Mouse (Mus musculus): ENCODE measurements around the gene Usp20.

Usp20 gene

DNA sequence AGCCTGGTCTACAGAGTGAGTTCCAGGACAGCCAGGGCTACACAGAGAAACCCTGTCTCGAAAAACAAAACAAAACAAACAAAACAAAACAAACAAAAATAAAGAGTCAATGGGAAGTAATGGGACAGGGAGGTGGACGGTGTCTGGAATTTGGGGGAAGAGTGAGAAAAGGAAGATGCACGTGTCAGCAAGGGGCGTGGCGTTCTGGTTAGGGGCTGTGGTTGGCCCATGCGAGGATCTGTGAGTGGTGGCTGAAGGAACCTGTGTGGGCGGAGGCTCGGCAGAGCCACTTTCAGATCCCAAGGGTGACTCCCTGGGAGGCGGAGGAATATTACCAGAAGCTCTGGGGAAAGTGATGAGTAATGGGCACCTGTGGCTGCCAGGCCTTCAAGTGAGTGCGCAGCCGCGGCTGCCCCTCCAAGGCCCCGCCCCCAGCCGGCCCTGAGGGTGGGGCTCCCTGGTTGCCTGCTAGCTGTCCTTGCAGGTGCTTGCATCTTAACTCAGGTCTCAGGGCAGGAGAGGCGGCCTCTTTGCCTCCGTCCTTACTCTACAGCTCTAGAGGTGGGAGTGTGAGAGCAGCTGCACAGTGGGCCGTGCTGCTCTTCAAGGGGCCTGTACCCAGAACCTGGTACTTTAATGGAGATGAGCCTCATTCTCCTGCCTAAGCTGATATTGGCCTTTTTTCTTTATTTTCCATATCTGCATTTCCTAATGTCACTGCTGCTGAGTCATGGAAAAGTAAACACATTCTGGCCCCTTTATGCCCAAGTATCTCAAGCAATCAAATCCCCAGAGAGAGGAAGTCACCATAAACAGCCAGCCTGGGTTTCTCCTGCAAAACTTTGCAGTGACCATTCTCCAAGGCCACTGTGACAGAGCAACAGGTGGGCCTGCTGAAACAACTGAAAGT is 3.3 kb downstream of the Usp20 start:
- peak; percentile 63 for DNase-seq (ENCODE audit: low read depth, low spot score)

DNA sequence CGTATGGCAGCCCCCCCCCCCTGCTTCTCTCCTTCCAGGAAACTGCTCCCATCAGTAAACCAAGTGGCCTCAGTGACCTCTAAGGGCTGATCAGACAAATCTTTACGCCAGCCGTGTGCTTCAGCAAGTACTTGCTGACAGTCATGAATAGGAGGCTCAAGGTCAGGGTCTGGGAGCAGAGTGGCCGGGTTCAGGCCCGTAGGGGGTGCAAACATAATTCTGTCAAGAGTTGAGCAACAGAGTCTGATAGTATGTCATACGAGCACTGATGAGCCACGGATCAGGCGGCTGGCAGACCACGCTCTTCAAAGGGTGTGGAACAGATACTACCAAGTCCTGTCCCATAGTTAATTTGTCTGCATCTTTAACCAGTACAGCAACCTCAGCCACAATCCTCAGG is 8.1 kb downstream of the Usp20 start:
- no peak for DNase-seq (ENCODE audit: low read depth, low spot score)

DNA sequence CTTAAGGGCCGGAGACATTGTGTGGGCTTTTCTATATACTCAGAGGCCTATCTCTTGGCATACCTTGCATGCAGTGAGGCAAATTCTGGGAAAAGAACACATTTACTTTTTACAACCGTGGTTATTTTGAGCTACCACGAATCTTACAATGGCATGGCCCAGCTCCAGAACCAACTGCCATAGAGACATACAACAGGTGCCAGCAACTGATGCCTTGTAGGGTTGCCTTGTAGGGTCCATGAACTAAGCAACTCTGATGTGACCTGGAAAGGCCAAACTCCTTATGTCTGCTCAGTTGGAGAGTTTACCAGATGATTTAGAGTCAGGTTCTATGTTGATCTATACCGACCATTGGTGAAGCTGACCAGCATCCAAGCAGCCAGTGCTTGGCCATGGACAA is 12.8 kb downstream of the Usp20 start:
- DNase-seq (ENCODE audit: low read depth, low spot score) = no peak

DNA sequence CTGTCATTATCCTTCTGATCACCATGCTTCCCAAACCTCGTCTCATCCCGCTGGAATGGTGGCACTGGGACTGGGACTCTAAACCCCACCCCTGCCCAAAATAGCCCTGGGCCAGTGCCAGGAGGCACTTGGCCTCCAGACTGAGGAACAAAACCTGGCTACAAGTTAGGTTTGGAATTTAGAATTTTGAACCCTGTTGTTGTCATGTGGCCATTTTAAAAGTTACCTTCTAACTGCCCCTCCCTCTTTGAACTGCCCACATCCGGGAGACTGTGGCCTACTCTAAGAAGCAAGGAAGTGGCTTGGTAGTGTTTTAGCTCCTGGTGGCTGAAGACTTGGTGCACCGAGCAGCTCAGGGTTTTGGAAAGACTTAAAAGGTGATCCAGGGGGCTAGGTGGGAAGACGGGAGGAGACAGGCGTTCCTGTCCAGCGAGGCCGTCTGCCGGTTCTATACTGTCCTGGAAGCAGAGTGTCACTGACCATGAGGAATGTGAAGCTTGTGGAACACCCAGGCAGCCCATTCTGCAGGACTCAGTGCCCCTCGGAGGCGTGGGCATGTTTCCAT is 13.4 kb downstream of the Usp20 start:
- DNase-seq (ENCODE audit: low read depth, low spot score) = peak; percentile 55

DNA sequence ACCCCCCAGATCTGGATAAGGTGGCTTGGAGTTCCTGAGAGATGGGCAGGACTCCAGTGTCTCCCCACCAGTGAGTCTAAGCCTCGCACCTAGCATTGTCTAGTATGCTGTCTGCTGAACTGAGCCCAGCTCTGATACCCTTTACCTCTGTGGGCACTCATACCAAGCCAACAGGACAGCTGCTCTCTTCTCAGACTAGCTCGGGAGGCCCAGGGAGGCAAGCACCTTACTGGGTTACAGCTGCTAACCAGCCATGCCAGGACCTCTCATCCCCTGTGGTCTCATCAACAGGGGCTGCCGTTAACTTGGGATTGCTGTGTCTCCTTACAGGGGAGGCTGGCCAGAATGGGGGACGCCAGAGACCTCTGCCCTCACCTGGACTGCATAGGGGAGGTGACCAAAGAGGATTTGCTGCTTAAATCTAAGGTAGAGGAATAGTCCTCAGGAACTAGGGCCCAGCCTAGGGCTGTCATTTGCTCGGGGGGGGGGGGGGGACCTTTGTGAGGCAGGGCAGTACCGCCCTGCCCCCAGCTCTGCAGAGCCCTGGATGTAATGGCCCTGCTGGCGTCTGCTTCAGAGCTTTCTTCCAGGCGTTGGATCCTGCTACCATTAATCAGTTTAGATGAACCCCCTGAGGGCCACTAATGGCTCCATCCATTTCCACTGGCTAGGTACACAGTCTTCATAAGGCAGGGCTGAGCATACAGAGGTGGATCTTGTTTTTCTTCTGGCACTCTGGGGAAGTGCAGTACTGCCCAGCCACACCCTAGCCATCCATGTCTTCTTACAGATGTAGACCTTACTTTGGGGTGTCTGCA is 16.6 kb downstream of the Usp20 start:
- no peak for DNase-seq (ENCODE audit: low read depth, low spot score)

DNA sequence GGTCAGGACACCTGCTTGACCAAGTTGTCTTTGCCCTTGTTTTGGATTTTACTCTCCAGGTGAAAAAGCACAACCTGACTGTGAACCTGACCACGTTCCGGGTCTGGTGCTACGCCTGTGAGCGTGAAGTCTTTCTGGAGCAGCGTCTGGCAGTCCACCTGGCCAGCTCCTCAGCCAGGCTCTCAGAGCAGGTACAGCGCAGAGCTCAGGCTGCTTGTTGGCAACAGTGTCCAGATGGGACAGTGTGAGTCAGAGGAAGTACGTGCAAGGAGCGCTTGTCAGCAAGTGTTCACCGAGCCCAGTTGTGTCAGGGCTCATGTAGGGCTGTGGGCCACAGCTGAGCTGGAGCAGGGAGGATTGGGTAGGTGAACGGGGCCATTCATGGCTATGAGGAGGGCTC is 20.8 kb downstream of the Usp20 start:
- DNase-seq (ENCODE audit: low read depth, low spot score) = no peak

DNA sequence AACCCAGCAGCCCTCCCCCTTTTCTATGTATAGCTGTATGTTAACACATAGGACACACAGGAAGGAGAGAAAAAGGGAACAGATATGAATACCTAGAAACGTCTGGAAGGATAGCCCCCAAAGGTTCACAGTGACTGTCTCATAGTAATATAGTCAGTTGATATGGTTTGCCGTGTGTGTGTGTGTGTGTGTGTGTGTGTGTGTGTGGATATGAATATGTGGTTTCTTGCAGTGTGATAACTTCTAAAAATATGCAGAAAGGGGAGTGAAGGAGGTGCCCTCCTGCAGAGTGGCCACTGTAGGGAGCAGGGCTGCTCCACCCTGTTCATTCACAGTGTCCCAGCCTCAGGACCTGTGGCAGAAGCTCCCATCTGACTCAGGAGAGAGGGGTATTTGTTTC is 23.4 kb downstream of the Usp20 start:
- DNase-seq (ENCODE audit: low read depth, low spot score) = no peak

DNA sequence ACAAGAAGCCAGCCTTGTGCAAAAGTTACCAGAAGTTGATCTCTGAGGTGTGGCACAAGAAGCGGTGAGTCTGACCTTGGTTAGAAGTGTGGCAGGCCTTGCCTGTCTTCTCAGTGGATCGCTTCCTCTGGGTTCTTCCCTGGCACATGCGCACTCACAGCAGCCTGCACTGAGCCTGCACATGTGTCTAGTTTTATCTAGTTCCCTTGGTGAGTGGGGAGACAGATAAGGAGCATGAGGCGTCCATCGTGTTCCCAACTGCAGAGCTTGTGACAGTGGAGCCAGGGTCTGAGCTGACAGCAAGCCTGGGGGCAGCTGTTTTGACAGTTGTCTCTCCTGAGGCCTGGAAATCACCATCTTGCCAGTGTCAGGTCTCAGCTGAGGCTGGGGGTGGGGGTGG is 24.4 kb downstream of the Usp20 start:
- peak; percentile 21 for DNase-seq (ENCODE audit: low read depth, low spot score)

DNA sequence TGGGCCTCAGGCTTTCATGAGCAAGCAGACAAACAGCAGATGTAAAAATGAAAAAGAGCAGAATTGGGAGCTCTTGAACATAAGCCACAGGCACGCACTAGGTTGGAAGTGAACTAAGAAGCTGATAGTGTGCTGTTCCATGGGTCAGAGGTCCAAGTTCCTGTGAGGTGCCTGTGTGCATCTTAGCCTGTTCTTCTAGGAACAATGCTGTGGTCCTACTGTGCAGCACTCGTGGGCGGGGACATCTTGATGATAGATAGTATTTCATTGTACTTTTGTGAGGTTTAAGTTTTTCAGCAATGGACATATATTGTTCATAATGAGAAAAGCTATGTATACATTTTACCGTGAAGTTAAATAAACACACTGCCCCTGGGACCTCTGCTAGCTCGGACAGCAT is 25.1 kb downstream of the Usp20 start:
- no peak for DNase-seq (ENCODE audit: low read depth, low spot score)

DNA sequence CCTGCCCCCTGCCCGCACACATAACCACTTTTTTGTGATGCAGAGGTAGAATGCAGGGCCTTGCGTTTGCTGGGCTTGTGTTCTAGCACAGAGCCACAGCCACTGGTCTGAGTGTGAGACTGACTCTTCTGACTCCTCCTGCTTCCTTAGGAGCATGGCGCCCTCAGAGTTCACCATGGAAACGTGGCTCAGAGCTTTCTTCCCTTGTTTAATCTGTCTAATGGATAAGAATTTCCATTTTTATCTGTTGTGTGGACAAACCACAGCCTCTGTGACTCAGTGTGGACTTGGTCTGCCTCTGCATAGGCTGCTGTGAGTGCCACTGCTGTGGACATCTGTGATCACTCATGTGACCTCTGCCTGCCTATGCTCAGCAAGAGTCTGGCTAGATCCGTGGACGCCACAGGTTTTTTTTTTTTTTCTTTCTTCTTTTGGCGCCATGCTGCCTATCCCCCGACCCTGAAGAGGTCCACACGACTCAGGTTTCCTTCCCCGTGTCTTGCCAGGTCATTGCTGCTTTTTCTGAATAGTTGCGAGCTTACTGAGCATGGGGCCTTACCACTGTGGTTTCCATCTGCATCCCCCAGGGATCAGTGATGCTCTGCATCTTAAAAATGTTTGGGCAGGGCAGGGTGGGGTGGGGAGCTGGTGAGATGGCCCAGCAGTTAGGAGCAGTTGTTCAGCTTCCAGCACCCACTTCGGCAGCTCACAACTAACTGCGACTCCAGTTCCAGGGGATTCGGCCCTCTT is 31.5 kb downstream of the Usp20 start:
- no peak for DNase-seq (ENCODE audit: low read depth, low spot score)

DNA sequence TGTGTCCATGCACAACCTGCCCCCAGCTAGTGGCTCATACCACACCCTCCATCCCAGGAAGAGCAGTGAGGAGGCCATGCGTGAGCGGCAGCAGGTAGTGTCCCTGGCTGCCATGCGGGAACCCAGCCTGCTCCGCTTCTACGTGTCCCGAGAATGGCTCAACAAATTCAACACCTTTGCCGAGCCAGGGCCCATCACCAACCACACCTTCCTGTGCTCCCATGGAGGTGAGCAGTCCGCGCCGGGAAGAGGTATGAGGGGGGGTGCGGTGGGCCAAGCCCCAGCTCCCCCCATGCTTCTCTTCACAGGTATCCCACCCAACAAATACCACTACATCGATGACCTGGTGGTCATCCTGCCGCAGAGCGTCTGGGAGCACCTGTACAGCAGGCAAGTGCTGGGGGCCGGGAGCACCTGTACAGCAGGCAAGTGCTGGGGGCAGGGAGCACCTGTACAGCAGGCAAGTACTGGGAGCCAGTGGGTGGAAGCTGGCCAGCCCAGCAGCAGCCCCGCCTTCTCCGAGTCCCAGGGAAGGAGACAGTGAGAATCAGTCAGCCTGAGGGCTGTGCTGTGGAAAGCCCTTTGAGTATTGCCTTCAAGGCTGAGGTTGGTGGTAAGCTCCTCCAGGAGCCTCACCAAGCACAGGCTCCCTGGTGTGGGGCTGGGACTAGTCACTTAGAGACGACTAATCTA is 35.7 kb downstream of the Usp20 start:
- DNase-seq (ENCODE audit: low read depth, low spot score) = no peak

DNA sequence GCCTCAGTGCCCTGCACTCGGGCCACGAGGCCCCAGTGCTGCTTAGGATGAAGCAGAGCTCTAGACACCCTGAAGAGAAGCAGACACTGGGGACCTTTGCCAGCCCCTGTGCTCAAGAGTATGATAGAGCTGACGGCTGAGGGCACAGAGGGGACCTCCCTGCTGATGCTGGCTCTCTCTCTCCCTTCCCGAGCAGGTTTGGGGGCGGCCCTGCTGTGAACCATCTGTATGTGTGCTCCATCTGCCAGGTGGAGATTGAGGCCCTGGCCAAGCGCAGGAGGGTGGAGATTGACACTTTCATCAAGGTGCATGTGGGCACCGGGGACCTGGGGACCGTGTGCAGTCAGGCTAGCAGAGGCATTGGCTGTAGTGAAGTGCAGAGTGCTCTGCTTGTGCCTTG is 36.4 kb downstream of the Usp20 start:
- DNase-seq (ENCODE audit: low read depth, low spot score) = no peak

DNA sequence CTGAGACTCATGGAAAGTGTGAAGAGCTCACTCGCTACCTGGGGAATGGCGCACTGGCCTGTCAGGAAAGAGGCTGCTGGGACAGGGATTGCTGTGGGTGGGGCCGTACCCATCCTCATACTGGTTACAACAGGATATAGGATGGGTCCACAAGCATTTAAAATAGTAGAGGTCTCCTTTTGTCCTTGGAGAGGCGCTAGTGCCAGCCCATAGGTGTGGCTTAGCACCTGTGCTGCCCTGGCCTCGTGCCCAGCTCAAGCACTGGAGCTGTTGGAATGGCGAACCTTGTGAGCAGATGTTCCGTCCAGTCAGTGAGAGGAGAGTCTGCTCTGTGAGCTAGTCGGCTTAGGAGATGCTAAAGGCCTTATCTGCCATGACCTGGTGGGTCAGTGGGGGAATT is 36.9 kb downstream of the Usp20 start:
- no peak for DNase-seq (ENCODE audit: low read depth, low spot score)

DNA sequence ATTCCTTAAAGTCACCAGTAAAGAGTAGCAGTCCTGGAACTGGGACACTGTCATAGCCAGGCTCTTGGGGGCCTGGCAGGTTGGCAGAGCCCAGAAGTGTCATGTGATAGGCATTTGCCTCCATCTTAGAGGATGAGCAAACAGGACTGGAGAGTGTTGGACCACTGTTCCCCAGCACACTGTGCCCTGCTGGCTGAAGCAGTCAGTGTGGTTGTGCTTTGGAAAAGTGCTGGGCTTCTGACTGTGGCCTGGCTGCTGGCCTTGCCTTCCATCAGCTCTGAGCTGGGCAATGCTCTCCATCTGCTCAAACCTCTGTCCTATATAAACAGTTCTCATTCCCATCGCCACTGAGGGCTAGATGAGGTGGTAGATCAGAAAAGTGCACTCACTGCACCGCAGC is 38.1 kb downstream of the Usp20 start:
- no peak for DNase-seq (ENCODE audit: low read depth, low spot score)

DNA sequence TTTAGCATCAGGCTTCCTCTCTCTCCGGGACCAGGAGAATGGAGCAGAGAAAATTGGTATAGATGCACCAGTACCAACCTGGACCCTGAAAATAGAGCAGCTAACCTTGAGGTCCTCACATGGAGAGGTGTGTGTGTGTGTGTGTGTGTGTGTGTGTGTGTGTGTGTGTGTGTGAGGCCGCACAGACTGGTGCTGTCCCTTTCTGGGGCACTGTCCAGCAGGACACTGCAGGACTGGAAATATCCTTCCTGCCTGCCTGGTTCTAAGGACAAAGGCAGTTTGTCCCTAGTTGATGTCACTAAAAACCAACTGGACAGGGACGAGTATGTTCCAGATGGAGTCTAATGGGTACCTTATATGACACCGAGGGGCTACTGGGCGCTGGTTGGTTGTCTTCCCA is 41.9 kb downstream of the Usp20 start:
- DNase-seq (ENCODE audit: low read depth, low spot score) = no peak

DNA sequence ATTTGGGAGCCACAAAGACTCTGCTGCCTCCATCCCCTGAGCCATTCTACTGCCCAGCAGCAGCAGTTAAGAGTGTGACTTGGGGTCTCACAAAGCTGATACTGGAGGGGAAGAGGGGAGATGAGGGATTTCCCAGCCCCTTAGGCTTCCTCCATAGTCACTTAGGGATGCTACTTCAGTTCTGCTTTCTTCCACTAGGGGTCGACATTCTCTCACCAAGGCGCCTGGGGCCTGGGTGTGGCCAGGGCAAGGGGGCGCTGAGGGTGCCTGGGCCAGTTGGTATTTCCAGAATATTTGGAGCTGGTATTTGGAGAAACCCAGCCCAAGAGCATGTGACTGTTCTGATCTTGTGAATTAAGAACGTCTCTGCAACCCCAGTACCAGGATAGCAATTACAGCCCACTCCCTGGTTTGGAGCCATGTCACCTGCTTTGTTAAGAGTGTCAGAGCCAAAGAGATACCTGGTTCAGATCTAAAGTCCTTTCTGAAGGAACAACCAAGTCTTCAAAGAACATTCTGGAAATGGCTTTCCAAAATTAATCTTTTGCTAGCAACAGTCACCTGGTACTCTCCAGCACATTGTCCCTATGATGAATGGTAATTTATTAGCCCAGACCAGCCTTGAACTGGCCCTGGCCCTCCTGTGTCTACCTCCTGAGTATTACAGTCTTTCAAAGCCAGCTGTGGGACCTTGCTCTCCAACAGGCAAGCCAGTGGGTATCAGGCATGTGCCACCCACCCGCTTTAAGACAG is 42.7 kb downstream of the Usp20 start:
- DNase-seq (ENCODE audit: low read depth, low spot score) = peak; percentile 69

DNA sequence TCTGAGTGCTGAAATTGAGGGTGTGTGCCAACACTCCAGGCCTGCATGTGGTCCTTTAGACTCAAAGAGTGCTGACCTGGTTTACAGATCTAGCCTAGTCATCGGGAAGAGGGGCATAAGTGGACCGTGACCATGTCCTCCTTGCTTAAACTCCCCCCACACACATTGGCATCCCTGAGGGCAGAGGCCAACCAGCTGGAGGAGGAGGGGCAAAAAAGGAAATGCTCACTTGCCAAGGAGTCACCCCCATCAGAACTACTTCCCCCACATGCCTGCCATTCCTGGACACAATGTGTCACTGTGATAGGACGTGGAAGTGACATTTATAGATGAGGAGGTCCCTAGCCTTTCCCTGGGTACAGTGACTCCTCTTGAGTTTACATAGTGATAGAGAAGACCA is 43.4 kb downstream of the Usp20 start:
- no peak for DNase-seq (ENCODE audit: low read depth, low spot score)

DNA sequence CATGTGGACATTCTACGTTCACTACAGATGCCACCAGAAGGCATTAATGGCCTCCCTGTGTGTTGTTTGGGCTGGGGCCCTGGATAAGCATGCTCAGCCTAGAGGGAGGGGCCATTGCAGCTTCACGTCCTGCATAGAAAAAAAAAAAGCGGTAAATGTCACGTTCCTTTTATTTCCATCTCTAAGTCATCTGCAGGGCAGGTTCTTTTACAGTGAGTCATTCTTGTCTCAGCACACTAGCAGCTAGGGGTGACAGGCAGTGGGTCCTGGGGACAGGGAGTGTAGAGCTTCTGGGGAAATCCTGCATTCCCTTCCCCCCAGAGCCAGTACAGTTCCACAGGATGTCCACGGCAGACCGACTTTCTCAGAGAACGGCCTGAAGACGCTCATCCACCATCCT is 44.6 kb downstream of the Usp20 start:
- DNase-seq (ENCODE audit: low read depth, low spot score) = peak; percentile 33

DNA sequence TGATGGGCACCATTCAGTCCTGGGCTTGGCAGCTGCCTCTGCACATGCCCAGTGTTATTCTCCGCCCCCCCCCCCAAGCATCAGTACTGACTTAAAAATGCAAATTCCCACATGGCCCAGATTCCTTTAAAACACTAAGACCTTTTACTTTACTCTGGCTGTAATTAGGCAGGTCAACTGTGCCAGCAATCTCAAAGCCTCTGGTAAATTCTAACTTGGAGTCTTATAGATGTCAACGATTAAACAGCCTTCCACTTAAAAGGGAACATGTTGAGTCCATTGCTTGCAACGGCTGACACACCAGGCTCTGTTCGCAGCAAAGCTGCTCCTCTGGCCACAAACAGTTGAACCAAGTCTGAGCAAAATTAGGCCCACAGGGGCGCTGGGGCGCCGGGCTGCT is 49.9 kb downstream of the Usp20 start:
- DNase-seq (ENCODE audit: low read depth, low spot score) = no peak

DNA sequence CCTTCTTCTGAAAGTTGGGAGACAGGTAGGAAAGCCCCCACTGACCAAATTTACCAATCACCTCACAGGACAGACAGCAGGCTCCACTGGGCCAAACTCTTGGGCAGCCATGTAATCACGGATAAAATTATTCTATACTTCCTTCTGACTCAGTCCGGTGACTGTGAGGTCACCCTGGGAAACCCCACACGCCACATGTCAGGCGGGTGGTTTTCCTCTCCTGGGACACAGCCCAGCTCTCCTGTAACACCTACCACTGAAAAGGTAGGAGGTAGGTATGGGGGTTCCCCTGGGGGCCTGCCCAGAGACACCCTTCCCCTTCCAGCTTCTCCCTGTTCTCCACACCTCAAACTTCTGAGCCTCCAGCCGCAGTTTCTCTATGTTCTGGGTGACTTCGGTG is 54.7 kb downstream of the Usp20 start:
- peak; percentile 46 for DNase-seq (ENCODE audit: low read depth, low spot score)

DNA sequence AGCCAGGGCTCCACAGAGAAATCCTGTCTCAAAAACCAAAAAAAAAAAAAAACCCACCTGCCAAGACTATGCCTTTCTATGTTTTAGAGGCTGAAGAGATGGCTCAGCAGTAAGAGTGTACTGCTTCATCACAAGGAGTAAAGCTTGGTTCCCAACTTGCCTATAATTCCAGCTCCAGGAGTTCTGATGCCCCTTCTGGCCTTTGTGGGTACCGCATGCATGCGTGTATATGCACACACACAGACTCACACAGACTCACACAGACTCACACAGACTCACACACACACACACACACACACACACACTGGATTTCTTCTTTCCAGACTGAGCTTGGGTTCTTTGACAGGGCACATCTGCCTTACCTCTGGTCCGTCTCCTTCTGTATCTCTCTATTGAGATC is 58.0 kb downstream of the Usp20 start:
- no peak for DNase-seq (ENCODE audit: low read depth, low spot score)
